Mouse (Mus musculus): ENCODE results near the gene Clta. TPM values are rescaled to one million over a fixed set of nuclear protein-coding genes. Genes with fewer than 3 reads are reported as not detected.

The Clta gene
- total RNA-seq, 2 experiments from 2014 or later: 269 to 274 TPM

DNA sequence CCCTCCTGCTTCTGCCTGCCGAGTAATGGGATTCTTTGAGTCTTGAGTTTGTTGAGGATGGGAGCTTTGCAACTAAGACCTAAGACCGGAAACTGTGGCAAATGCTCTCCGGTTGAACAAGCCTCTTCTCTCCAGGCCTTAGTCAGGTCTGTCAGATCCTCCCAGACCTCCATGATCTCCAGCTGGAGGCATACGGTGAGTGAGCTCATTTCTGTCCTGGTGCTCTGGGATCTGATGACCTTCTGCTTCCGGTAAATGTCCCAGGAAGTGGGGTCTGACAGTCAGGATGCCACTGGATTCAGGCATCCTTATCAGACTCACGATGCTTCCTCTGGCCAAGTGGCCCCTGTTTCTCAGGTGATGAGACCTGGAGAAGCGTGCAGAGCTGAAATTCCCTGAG lies 23.0 kb upstream of the Clta start:
- H3K27ac ChIP-seq: no peak overlapping the region
- no peak for TF ChIP-seq CTCF (IDR thresholded peaks at IDR 0.05)
- DNase-seq (ENCODE audit: extremely low spot score in 1 of 2, low spot score in 2 of 2): no peak
- intact Hi-C loops (cut with DNase I): loop anchor here (10.0 kb wide), 1 partner anchor 236 kb away; no protein-coding TSS in a partner anchor
- no peak overlapping the region for H3K4me3 ChIP-seq

DNA sequence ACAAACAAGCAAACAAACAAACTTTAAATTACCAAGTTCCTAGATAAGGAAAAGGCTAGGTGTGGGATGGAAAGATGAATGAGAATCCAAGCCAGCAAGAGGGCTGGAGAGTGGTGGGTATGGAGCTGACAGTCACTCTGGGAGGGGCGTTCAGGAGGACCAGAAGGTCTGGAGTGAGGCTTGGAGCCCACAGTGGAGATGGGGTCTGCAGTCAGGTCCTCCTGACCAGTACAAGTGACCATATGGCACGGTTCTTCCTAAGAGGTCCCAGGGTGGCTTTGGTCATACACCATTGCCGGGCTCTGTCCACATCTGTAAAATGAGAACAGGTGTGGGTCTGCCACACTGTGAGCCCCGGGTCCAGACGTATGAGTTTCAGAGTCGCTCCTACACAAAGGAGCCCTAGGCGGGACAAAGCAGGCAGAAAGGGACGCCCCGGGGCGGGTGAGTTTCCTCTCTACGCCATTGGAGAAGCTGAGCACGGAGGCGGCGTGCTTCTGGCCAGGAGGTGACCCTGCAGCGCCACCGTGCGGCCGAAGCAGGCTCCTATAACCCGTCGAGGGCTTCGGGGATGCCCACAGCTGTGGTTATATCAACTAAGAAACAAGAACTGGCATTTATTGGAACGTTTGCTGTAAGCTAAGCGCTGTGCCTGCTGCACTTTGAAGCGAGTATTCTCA lies 22.1 kb upstream of the Clta start:
- no peak overlapping the region for H3K27ac ChIP-seq
- TF ChIP-seq CTCF (IDR thresholded peaks at IDR 0.05): peak; percentile 99
- intact Hi-C loops (cut with DNase I): loop anchor here (1.0 to 10.0 kb wide), 3 partner anchors 55 to 237 kb away; no protein-coding TSS in a partner anchor
- H3K4me3 ChIP-seq: peak overlapping the region; percentile 39
- peak; percentile 93 to 96 for DNase-seq (ENCODE audit: extremely low spot score in 1 of 2, low spot score in 2 of 2)

DNA sequence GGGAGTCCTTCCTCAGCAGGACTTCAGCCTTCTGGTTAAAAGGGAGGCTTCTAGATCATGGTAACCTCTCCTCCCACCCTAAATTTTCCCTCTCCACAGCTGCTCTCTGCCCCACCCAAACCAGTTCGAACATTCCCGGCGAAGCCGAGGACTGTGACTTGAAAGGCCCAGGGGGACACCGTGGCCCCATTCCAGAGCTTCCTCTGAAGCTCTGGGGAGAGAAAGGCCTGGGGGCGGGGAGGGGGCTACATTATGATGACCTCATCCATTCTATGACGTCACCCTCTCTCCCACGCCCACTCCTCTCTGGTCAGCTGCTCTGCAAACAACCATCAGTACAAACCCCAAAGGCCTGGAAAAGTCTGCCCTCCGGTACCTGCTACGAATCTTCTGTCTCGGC lies 21.1 kb upstream of the Clta start, which contains the start of gene Ccin:
Gene Ccin, plus strand, starts transcription at position 303 of the 400 bp plus-strand sequence.
- TF ChIP-seq CTCF (IDR thresholded peaks at IDR 0.05): no peak
- Histone ChIP-seq H3K4me3 (peak within 1 kb of the TSS; percentile 39), H3K27ac (no peak within 1 kb of the TSS)
- intact Hi-C loops (cut with DNase I): loop anchor here (10.0 kb wide), 1 partner anchor 238 kb away; no protein-coding TSS in a partner anchor
- DNase-seq (ENCODE audit: extremely low spot score in 1 of 2, low spot score in 2 of 2): no peak

DNA sequence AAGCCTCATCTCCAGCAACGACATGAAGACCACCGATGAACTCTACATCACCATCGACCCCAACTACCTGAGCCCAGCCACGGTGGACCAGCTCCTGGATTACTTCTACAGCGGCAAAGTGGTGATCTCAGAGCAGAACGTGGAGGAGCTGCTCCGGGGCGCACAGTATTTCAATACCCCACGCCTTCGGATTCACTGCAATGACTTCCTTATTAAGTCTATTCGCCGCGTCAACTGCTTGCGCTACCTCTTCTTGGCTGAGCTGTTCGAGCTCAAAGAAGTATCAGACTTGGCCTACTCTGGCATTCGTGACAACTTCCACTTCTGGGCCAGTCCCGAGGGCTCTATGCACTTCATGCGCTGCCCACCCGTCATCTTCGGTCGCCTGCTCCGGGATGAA lies 20.5 kb upstream of the Clta start:
- H3K4me3 ChIP-seq: no peak overlapping the region
- H3K27ac ChIP-seq: no peak overlapping the region
- intact Hi-C loops (cut with DNase I): loop anchor here (10.0 kb wide), 1 partner anchor 239 kb away; no protein-coding TSS in a partner anchor
- no peak for DNase-seq (ENCODE audit: extremely low spot score in 1 of 2, low spot score in 2 of 2)
- no peak for TF ChIP-seq CTCF (IDR thresholded peaks at IDR 0.05)

DNA sequence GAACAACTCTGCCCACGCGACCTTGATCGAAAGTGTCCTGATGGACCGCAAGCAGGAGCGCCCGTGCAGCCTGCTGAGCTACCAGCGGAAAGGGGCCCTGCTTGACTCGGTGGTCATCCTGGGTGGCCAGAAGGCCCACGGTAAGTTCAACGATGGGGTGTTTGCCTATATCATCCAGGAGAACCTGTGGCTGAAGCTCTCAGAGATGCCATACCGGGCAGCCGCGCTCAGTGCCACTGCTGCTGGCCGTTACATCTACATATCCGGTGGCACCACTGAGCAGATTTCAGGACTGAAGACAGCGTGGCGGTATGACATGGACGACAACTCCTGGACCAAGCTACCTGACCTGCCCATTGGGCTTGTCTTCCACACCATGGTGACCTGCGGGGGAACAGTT lies 19.9 kb upstream of the Clta start:
- TF ChIP-seq CTCF (IDR thresholded peaks at IDR 0.05): no peak
- intact Hi-C loops (cut with DNase I): loop anchor here (10.0 kb wide), 1 partner anchor 240 kb away; no protein-coding TSS in a partner anchor
- H3K4me3 ChIP-seq: no peak overlapping the region
- no peak for DNase-seq (ENCODE audit: extremely low spot score in 1 of 2, low spot score in 2 of 2)
- no peak overlapping the region for H3K27ac ChIP-seq

DNA sequence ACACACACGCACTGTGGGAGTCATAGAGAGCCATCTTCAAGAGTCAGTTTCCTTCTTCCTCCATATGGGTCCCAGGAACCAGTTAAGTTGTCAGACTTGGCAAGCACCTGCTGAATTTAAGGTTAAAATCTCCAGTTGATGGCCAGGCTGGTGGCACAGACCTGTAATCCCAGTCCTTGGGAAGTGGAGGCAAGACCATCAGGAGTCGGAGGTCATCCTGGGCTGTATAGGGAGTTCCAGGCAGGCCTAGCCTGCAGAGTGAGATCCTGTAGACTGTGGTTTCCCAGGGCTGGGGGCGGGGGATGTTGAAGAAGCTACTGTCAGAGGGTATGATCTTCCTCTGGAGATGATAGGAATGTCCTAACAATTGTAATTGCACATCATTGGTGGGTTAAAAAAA lies 15.3 kb upstream of the Clta start:
- Histone ChIP-seq H3K4me3 (no peak overlapping the region), H3K27ac (no peak overlapping the region)
- TF ChIP-seq CTCF (IDR thresholded peaks at IDR 0.05): no peak
- no peak for DNase-seq (ENCODE audit: extremely low spot score in 1 of 2, low spot score in 2 of 2)
- intact Hi-C loops (cut with DNase I): loop anchor here (10.0 kb wide), 1 partner anchor 244 kb away; no protein-coding TSS in a partner anchor

DNA sequence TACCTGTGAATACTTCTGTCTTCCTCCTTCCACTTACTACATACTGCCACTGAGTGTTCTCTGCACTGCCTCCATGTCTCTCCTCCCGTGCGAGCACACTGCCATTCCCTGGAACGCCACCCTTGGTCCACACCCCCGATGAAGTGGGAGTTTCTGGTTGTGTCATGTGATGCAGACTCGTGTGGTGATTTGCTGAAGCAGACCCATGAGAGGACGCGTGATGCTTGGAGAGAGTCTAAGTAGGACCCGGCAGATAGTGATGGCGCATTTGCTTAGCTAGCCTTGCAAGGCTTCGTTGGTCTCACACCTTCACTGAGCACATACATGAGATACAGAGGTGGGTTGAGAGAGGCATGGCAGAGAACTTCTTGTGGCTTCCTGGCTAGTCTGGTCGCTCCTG lies 11.2 kb upstream of the Clta start:
- TF ChIP-seq CTCF (IDR thresholded peaks at IDR 0.05): no peak
- intact Hi-C loops (cut with DNase I): no loop called here
- Histone ChIP-seq H3K27ac (no peak overlapping the region), H3K4me3 (no peak overlapping the region)
- no peak for DNase-seq (ENCODE audit: extremely low spot score in 1 of 2, low spot score in 2 of 2)

DNA sequence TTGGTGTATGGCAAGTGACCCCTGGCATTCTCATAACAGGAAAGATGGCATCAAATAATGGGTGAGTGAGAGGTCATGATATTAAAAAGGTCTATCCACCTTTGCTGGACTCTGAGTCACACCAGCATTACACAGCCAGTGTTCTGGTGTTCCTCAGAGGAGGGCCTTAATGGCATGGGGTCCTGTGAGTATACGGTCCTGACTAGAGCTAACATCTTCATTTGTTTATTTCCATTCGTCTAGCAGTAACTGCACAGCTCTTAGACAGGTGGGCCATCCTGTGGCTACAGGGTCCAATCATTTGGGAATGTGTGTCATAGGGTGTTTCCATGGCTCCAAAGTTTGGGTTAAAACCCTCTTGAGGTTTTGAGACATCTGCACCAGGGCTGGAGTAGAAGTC lies 9.9 kb upstream of the Clta start:
- TF ChIP-seq CTCF (IDR thresholded peaks at IDR 0.05): no peak
- Histone ChIP-seq H3K27ac (no peak overlapping the region), H3K4me3 (no peak overlapping the region)
- intact Hi-C loops (cut with DNase I): no loop called here
- no peak for DNase-seq (ENCODE audit: extremely low spot score in 1 of 2, low spot score in 2 of 2)

DNA sequence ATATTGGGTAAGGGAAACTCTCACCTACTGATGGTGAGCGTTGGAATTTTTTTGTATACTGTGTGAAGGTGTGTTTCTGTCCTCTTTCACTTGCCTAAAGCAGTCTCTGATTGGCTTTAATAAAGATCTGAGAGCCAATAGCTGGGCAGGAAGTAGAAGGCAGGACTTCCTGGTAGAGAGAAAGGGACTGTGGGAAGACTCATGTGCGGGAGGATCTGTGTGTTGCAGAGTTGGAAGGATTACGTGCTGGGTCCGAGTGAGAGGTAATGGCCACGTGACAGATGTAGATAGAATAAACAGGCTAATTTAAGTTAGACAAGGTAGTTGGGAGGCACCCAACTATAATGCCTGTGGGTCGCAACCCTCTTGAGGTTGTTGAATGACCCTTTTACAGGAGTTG lies 630 bp upstream of the Clta start:
- Histone ChIP-seq H3K27ac (no peak overlapping the region), H3K4me3 (no peak overlapping the region)
- TF ChIP-seq CTCF (IDR thresholded peaks at IDR 0.05): no peak
- intact Hi-C loops (cut with DNase I): no loop called here
- DNase-seq (ENCODE audit: extremely low spot score in 1 of 2, low spot score in 2 of 2): no peak

DNA sequence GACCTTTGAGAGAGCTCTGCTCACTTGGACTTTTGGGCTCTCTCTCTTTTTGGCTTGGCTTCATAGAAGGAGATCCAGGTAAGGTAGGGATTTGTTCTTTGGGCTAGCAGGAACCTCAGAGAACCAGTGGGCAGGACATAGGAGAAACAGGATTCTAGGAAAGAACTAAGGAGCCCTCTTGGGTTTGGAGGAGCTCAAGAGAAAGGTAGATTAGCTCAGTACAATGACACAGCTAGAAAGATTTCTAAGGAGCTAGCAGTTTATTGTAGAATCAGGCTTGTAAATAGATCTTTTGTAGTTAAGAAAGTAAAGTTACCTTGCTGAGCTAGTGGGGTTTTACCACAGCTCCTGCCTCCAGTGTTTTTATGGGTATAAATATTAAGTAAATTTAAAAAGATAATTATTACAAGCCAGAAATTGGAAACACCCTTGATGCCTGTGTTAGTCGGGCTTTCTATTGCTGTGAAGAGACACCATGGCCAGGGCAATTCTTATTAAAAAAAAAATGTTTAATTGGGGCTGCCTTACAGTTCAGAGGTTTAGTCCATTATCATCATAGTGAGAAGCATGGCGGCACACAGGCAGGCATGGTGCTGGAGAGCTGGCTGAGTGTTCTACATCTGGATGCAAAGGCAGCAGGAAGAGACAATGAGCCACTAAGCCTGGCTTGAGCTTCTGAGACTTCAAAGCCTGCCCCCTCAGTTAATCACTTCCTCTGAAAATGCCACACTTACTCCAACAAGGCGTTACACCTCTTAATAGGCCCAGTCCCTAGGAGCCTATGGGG lies 564 bp downstream of the Clta start:
- intact Hi-C loops (cut with DNase I): no loop called here
- Histone ChIP-seq H3K4me3 (no peak overlapping the region), H3K27ac (no peak overlapping the region)
- TF ChIP-seq CTCF (IDR thresholded peaks at IDR 0.05): no peak
- no peak for DNase-seq (ENCODE audit: extremely low spot score in 1 of 2, low spot score in 2 of 2)

DNA sequence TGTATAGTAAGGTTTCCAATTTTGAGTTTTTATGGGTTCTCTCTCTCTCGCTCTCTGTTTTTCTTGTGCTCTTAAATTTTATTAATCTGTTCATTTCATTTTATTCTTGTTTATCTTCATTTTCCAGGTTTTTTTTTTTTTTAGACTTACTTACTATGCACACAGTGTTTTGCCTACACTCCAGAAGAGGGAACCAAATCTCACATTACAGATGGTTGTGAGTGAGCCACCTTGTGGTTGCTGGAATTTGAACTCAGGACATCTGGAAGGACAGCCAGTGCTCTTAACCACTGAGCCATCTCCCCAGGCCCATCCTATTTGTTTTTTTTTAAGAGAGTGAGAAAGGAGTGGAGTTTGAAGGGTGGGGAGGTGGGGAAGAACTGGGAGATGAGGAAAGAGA lies 5.9 kb downstream of the Clta start:
- no peak for DNase-seq (ENCODE audit: extremely low spot score in 1 of 2, low spot score in 2 of 2)
- peak; percentile 21 for TF ChIP-seq CTCF (IDR thresholded peaks at IDR 0.05)
- no peak overlapping the region for H3K4me3 ChIP-seq
- H3K27ac ChIP-seq: no peak overlapping the region
- intact Hi-C loops (cut with DNase I): no loop called here

DNA sequence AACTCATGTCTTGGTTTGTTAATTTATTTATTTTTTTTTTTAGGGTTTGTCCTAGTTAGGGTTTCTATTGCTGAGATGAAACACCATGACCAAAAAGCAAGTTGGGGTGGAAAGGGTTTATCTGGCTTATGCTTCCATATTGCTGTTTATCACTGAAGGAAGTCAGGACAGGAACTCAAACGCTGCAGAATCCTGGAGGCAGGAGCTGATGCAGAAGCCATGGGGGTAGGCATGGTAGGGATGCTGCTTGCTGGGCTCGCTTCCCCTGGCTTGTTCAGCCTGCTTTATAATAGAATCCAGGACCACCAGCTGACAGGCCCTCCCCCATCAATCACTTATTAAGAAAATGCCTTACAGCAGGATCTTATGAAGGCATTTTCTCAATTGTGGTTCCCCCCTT lies 6.6 kb downstream of the Clta start:
- DNase-seq (ENCODE audit: extremely low spot score in 1 of 2, low spot score in 2 of 2): no peak
- Histone ChIP-seq H3K4me3 (no peak overlapping the region), H3K27ac (no peak overlapping the region)
- intact Hi-C loops (cut with DNase I): no loop called here
- no peak for TF ChIP-seq CTCF (IDR thresholded peaks at IDR 0.05)
